In genomic region chr6:114875018-114875558, GRCm38 (mm10) we compare ENCODE assay signal across 8 mouse cellular contexts.
A peak's percentile ranks its signal among the peaks of the same experiment; 100 is the strongest.
DNase-seq lines count a peak whose midpoint lies in the region; ATAC-seq lines count a peak whose summit lies in the region.

No protein-coding gene starts in this region.

- no peaks in the 10 kb centered on the region; the same call in 1 of the 2 replicates for H3K36me3 ChIP-seq in hindbrain, embryonic 13.5 days

- H3K4me3 ChIP-seq in hindbrain, embryonic 13.5 days: peak overlapping the region; percentile 41

- H3K9ac ChIP-seq in hindbrain, embryonic 13.5 days: peak overlapping the region; percentile 78

- peak; percentile 83 for DNase-seq in R1 (ENCODE audit: low read depth, low spot score)
- peak; percentile 88 to 90 for DNase-seq in cerebellum, postnatal 14 days
- peak; percentile 80 to 83 for DNase-seq in frontal cortex, postnatal 14 days (ENCODE audit: low spot score in 2 of 2)
- DNase-seq in layer of hippocampus, postnatal 25 days (ENCODE audit: extremely low spot score in 1 of 2, low spot score in 1 of 2): peak; percentile 85 to 88
- peak; percentile 94 for DNase-seq in lung, postnatal 14 days
- DNase-seq in ovary, postnatal 36 days (ENCODE audit: low spot score): peak; percentile 92
- DNase-seq in thymus, postnatal 25 days: peak; percentile 91

- peak overlapping the region; percentile 97 for H3K27ac ChIP-seq in hindbrain, embryonic 13.5 days

- peak; percentile 80 for ATAC-seq in hindbrain, embryonic 13.5 days (ENCODE audit: low FRiP score)

- no peaks in the 10 kb centered on the region for H3K27me3 ChIP-seq in hindbrain, embryonic 13.5 days

- peak overlapping the region; percentile 67 for H3K4me2 ChIP-seq in hindbrain, embryonic 13.5 days

- 0% methylated on average over 18 of the region's 18 CpGs for WGBS in hindbrain, embryonic 13.5 days

- peaks cover 84% of the 10 kb centered on the region for H3K4me1 ChIP-seq in hindbrain, embryonic 13.5 days (replicated peaks)

- no peaks in the 10 kb centered on the region for H3K9me3 ChIP-seq in hindbrain, embryonic 13.5 days

Comparison
In these comparisons a context has a peak if more than half of its experiments do, and no peak if none do; other contexts are left out.
1. Peak in every context shown above with its lines: DNase-seq, ATAC-seq, H3K4me3 ChIP-seq and H3K27ac ChIP-seq.